Mouse (Mus musculus) MEL (cell line): ENCODE measurements at regions not wholly inside any gene's neighbourhood (a gene's known extent, or its start where the extent isn't known, plus 50 kb on each side); places are given as distances from the start of the nearest gene placed in this dataset.

Source experiments
- DNase-seq: peaks from one replicate; pipeline ENCODE4 v3.0.0; 2011; ENCODE audit warnings: low read depth, low spot score
- H3K27ac ChIP-seq: 2 replicates; pipeline ENCODE4 v1.5.1; 2012; ENCODE audit warnings: low read depth, mild to moderate bottlenecking, control low read depth, low read length, moderate library complexity; ENCODE audit not compliant: control insufficient read depth
- H3K27me3 ChIP-seq, 2 experiments: fragments of 150-350 bp in 1 of 2; sonication (generic) in 1 of 2; 2 replicates each; pipeline ENCODE4 v1.6.1; 2012; ENCODE audit warnings: low read length in 2 of 2, mild to moderate bottlenecking in 2 of 2, improper control_type of control experiment in 1 of 2, moderate library complexity in 1 of 2; ENCODE audit not compliant: insufficient read depth in 2 of 2, control insufficient read depth in 1 of 2
- H3K36me3 ChIP-seq, 2 experiments: 2 replicates each; pipeline ENCODE4 v1.6.1; 2012 to 2014; ENCODE audit warnings: low read length in 2 of 2, improper control_type of control experiment in 1 of 2, inconsistent platforms in 1 of 2, mild to moderate bottlenecking in 1 of 2; ENCODE audit not compliant: insufficient read depth in 2 of 2, control insufficient read depth in 1 of 2
- H3K4me1 ChIP-seq, 2 experiments: fragments of 150-350 bp in 1 of 2; sonication (generic) in 1 of 2; 2 replicates each; pipeline ENCODE4 v1.6.1; 2012; ENCODE audit warnings: low read length in 2 of 2, improper control_type of control experiment in 1 of 2, mild to moderate bottlenecking in 1 of 2; ENCODE audit not compliant: insufficient read depth in 2 of 2, control insufficient read depth in 1 of 2
- H3K4me3 ChIP-seq, 2 experiments: fragments of 150-350 bp in 1 of 2; sonication (generic) in 1 of 2; 2 replicates each; pipeline ENCODE4 v1.5.1; 2012; ENCODE audit warnings: low read depth in 2 of 2, low read length in 2 of 2, mild to moderate bottlenecking in 2 of 2, moderate library complexity in 2 of 2, control low read depth in 1 of 2, improper control_type of control experiment in 1 of 2; ENCODE audit not compliant: control insufficient read depth in 1 of 2, insufficient read depth in 1 of 2
- H3K79me2 ChIP-seq: 2 replicates; pipeline ENCODE4 v1.6.1; 2012; ENCODE audit warnings: mild to moderate bottlenecking, low read length, moderate library complexity; ENCODE audit not compliant: control insufficient read depth, poor library complexity, insufficient read depth
- H3K9ac ChIP-seq: 2 replicates; pipeline ENCODE4 v1.6.1; 2012; ENCODE audit warnings: low read depth, mild to moderate bottlenecking, control low read depth, low read length, moderate library complexity; ENCODE audit not compliant: control insufficient read depth, poor library complexity, severe bottlenecking
- H3K9me3 ChIP-seq: fragments of 150-350 bp; sonication (generic); replicated peaks from 2 replicates; pipeline ENCODE4 v1.6.1; 2012; ENCODE audit warnings: mild to moderate bottlenecking, low read length, improper control_type of control experiment, moderate library complexity; ENCODE audit not compliant: insufficient read depth
- CHD2 ChIP-seq: IDR thresholded peaks from 2 replicates; pipeline ENCODE4 v1.6.1; 2011; ENCODE audit warnings: low read length, improper control_type of control experiment
- EP300 ChIP-seq, 2 experiments: IDR thresholded peaks; 2 replicates each; pipeline ENCODE4 v1.6.1; 2011; ENCODE audit warnings: improper control_type of control experiment in 2 of 2, low read length in 2 of 2, low read depth in 1 of 2, mild to moderate bottlenecking in 1 of 2
- GABPA ChIP-seq: IDR thresholded peaks from 2 replicates; pipeline ENCODE4 v1.6.1; 2012; ENCODE audit warnings: low read depth, mild to moderate bottlenecking, inconsistent platforms, low read length, improper control_type of control experiment, moderate library complexity
- HCFC1 ChIP-seq: IDR thresholded peaks from 2 replicates; pipeline ENCODE4 v1.6.1; 2012; ENCODE audit warnings: low read depth, mild to moderate bottlenecking, inconsistent platforms, low read length, improper control_type of control experiment, moderate library complexity
- JUND ChIP-seq: IDR thresholded peaks from 2 replicates; pipeline ENCODE4 v1.6.1; 2011; ENCODE audit warnings: low read depth, mild to moderate bottlenecking, improper control_type of control experiment, low read length
- MAZ ChIP-seq: IDR thresholded peaks from 2 replicates; pipeline ENCODE4 v1.6.1; 2012; ENCODE audit warnings: low read depth, mild to moderate bottlenecking, inconsistent platforms, low read length, improper control_type of control experiment
- MEF2A ChIP-seq: IDR thresholded peaks from 2 replicates; pipeline ENCODE4 v1.6.1; 2014; ENCODE audit warnings: low read depth, mild to moderate bottlenecking, inconsistent platforms, low read length, improper control_type of control experiment; ENCODE audit not compliant: poor library complexity, insufficient replicate concordance, severe bottlenecking; ENCODE audit errors: extremely low read depth
- MYB ChIP-seq: IDR thresholded peaks from 2 replicates; pipeline ENCODE4 v1.6.1; 2011; ENCODE audit warnings: mild to moderate bottlenecking, low read depth, low read length, improper control_type of control experiment
- NELFE ChIP-seq: IDR thresholded peaks from 2 replicates; pipeline ENCODE4 v1.6.1; 2011; ENCODE audit warnings: low read depth, low read length, improper control_type of control experiment
- NRF1 ChIP-seq: IDR thresholded peaks from 2 replicates; pipeline ENCODE4 v1.6.1; 2014; ENCODE audit warnings: low read depth, mild to moderate bottlenecking, inconsistent platforms, low read length, improper control_type of control experiment, moderate library complexity; ENCODE audit not compliant: poor library complexity, insufficient read depth, severe bottlenecking
- POLR2A ChIP-seq, 2 experiments: IDR thresholded peaks; 2 replicates each; pipeline ENCODE4 v1.6.1; 2011 to 2012; ENCODE audit warnings: low read length in 2 of 2, mild to moderate bottlenecking in 2 of 2, control low read depth in 1 of 2, improper control_type of control experiment in 1 of 2, low read depth in 1 of 2, moderate library complexity in 1 of 2; ENCODE audit not compliant: control insufficient read depth in 1 of 2, insufficient read depth in 1 of 2, poor library complexity in 1 of 2
- POLR2AphosphoS5 ChIP-seq: IDR thresholded peaks from 2 replicates; pipeline ENCODE4 v1.6.1; 2012; ENCODE audit warnings: low read depth, borderline replicate concordance, mild to moderate bottlenecking, inconsistent platforms, low read length, moderate library complexity, mixed read lengths
- SIN3A ChIP-seq: IDR thresholded peaks from 2 replicates; pipeline ENCODE4 v1.6.1; 2012; ENCODE audit warnings: low read length, improper control_type of control experiment, inconsistent platforms
- SMC3 ChIP-seq: IDR thresholded peaks from 2 replicates; pipeline ENCODE4 v1.6.1; 2011; ENCODE audit warnings: low read depth, low read length, improper control_type of control experiment
- ZC3H11A ChIP-seq: IDR thresholded peaks from 2 replicates; pipeline ENCODE4 v1.6.1; 2012; ENCODE audit warnings: low read depth, mild to moderate bottlenecking, inconsistent platforms, low read length, improper control_type of control experiment
- ZKSCAN1 ChIP-seq: IDR thresholded peaks from 2 replicates; pipeline ENCODE4 v1.6.1; 2012; ENCODE audit warnings: low read depth, mild to moderate bottlenecking, inconsistent platforms, low read length, improper control_type of control experiment, moderate library complexity
- ZMIZ1 ChIP-seq: IDR thresholded peaks from 2 replicates; pipeline ENCODE4 v1.6.1; 2012; ENCODE audit warnings: low read depth, mild to moderate bottlenecking, inconsistent platforms, low read length, improper control_type of control experiment, moderate library complexity
- ZNF384 ChIP-seq: IDR thresholded peaks from 2 replicates; pipeline ENCODE4 v1.6.1; 2012; ENCODE audit warnings: low read depth, mild to moderate bottlenecking, inconsistent platforms, low read length, improper control_type of control experiment

- Histone ChIP-seq H3K79me2 (no peaks in the 10 kb centered on the region), H3K9ac (no peak overlapping the region), H3K4me1 (no peaks in the 10 kb centered on the region), H3K9me3 (no peaks in the 10 kb centered on the region), H3K27ac (no peak overlapping the region), H3K27me3 (no peaks in the 10 kb centered on the region), H3K4me3 (no peak overlapping the region), H3K36me3 (no peaks in the 10 kb centered on the region)
- DNase-seq = no peak
- TF ChIP-seq POLR2A (IDR thresholded peaks at IDR 0.05; ENCODE audit: control insufficient read depth in 1 of 2, insufficient read depth in 1 of 2, low read depth in 1 of 2, low read length in 2 of 2, poor library complexity in 1 of 2) = no peak
- no peak for TF ChIP-seq EP300 (IDR thresholded peaks at IDR 0.05; ENCODE audit: low read depth in 1 of 2, low read length in 2 of 2)
- TF ChIP-seq ZC3H11A = no peak
- TF ChIP-seq GABPA = no peak
- no peak for TF ChIP-seq SIN3A
- TF ChIP-seq MYB = no peak
- no peak for TF ChIP-seq SMC3
- no peak for TF ChIP-seq NELFE
- no peak for TF ChIP-seq MEF2A
Observed at GRCm38 (mm10) chr8:26553691-26554090, 423.4 kb upstream of the Zfp703 start.

- Histone ChIP-seq H3K9ac (no peak overlapping the region), H3K79me2 (no peaks in the 10 kb centered on the region), H3K4me1 (no peaks in the 10 kb centered on the region), H3K27ac (no peak overlapping the region), H3K4me3 (no peak overlapping the region), H3K9me3 (no peaks in the 10 kb centered on the region), H3K36me3 (no peaks in the 10 kb centered on the region), H3K27me3 (no peaks in the 10 kb centered on the region)
- TF ChIP-seq NRF1 = no peak
- TF ChIP-seq POLR2A (IDR thresholded peaks at IDR 0.05; ENCODE audit: control insufficient read depth in 1 of 2, insufficient read depth in 1 of 2, low read depth in 1 of 2, low read length in 2 of 2, poor library complexity in 1 of 2) = no peak
- TF ChIP-seq JUND = no peak
- no peak for TF ChIP-seq ZMIZ1
- no peak for DNase-seq
Observed at GRCm38 (mm10) chr8:26559196-26559595, 417.9 kb upstream of the Zfp703 start.

GRCm38 (mm10) chr8:26563151-26563550 is 414.0 kb upstream of the Zfp703 start:
- no peak for TF ChIP-seq MYB
- no peak for TF ChIP-seq POLR2AphosphoS5
- TF ChIP-seq ZNF384 = no peak
- TF ChIP-seq HCFC1 = no peak
- no peak for TF ChIP-seq CHD2
- TF ChIP-seq ZKSCAN1 = no peak
- no peak for TF ChIP-seq MAZ
- no peak overlapping the region for H3K9ac ChIP-seq
- no peaks in the 10 kb centered on the region for H3K36me3 ChIP-seq
- no peak for DNase-seq
- no peak overlapping the region for H3K4me3 ChIP-seq
- no peaks in the 10 kb centered on the region for H3K79me2 ChIP-seq
- H3K27me3 ChIP-seq = no peaks in the 10 kb centered on the region
- H3K9me3 ChIP-seq = no peaks in the 10 kb centered on the region
- H3K4me1 ChIP-seq = no peaks in the 10 kb centered on the region
- H3K27ac ChIP-seq = no peak overlapping the region
